In the genomic region with DNA sequence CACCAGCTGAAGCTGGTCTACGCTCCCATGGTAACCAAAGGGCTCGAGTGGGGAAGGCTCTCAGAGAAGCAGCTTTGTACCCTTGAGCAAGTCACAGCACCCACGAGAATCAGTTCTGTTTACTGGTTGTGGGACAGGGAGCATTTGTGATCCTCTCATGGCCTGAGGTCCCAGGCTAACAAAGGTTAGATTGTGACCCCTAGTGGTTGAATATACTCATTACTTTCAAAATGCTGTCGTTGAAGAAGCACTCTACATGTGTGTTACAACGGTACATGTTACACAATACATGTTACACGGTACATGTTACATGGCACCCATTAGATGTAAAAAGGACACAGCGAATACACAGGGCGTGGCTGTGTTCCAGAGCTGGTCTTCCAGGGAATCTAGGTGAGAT, we compare ENCODE assay signal across 11 mouse cellular contexts. TPM values are rescaled to one million over a fixed set of nuclear protein-coding genes. Genes with fewer than 3 reads are reported as not detected.
DNase-seq lines count a peak whose midpoint lies in the region; ATAC-seq lines count a peak whose summit lies in the region.
"Had no signal": no experiment of that assay in that cellular context is flagged by ENCODE, and none has a peak within 500 bp of the region (broad histone marks: within the 10 kb centered on the region; RNA-seq: fewer than 3 reads in every experiment).

No protein-coding gene starts in this region.

- H3K4me1 ChIP-seq in hindbrain, embryonic 14.5 days (replicated peaks; ENCODE audit: control insufficient read depth, insufficient read depth, low read length) = no peaks in the 10 kb centered on the region
- H3K4me1 ChIP-seq in hindbrain, embryonic 16.5 days (ENCODE audit: control insufficient read depth, insufficient read depth, low read depth, low read length) = peaks cover 4% of the 10 kb centered on the region

- DNase-seq in hindbrain, embryonic 14.5 days (ENCODE audit: low spot score) = peak; percentile 65
- peak; percentile 9 for DNase-seq in thymus, postnatal 25 days
- no peak for DNase-seq in thymus, postnatal 4 days
- DNase-seq in embryo, embryonic 11 days = peak; percentile 68
- DNase-seq in spleen, adult 12 weeks (ENCODE audit: low spot score) = no peak
- DNase-seq in kidney, adult 9 months = no peak
- no peak for DNase-seq in cerebellum, adult 8-10 months
- DNase-seq: adrenal gland, adult 2 months; heart, postnatal 14 days; thymus, postnatal 14 days had no signal

- no peaks in the 10 kb centered on the region for H3K36me3 ChIP-seq in hindbrain, embryonic 14.5 days (replicated peaks; ENCODE audit: control insufficient read depth, insufficient read depth)
- no peaks in the 10 kb centered on the region for H3K36me3 ChIP-seq in hindbrain, embryonic 16.5 days (ENCODE audit: control insufficient read depth, insufficient read depth, low read length)

- no peak overlapping the region for H3K4me2 ChIP-seq in hindbrain, embryonic 14.5 days (replicated peaks)
- H3K4me2 ChIP-seq in hindbrain, embryonic 16.5 days (ENCODE audit: low read length) = no peak overlapping the region

- no peaks in the 10 kb centered on the region for H3K27me3 ChIP-seq in hindbrain, embryonic 14.5 days (ENCODE audit: control insufficient read depth, insufficient read depth, low read length)
- H3K27me3 ChIP-seq in hindbrain, embryonic 16.5 days (replicated peaks; ENCODE audit: control insufficient read depth, insufficient read depth, low read length) = no peaks in the 10 kb centered on the region

- H3K4me3 ChIP-seq in hindbrain, embryonic 14.5 days (replicated peaks; ENCODE audit: low read length) = no peak overlapping the region
- H3K4me3 ChIP-seq in hindbrain, embryonic 16.5 days (ENCODE audit: low read length) = no peak overlapping the region

- no peak overlapping the region for H3K27ac ChIP-seq in hindbrain, embryonic 14.5 days
- no peak overlapping the region for H3K27ac ChIP-seq in hindbrain, embryonic 16.5 days (ENCODE audit: low read depth, low read length)

- no peak for ATAC-seq in hindbrain, embryonic 14.5 days (ENCODE audit: low FRiP score)
- ATAC-seq in hindbrain, embryonic 16.5 days = no peak

- no peak overlapping the region for H3K9ac ChIP-seq in hindbrain, embryonic 14.5 days
- H3K9ac ChIP-seq in hindbrain, embryonic 16.5 days (ENCODE audit: low read depth, low read length) = no peak overlapping the region

- 75% methylated on average over 8 of the region's 8 CpGs for WGBS in hindbrain, embryonic 14.5 days
- 73% methylated on average over 8 of the region's 8 CpGs for WGBS in hindbrain, embryonic 16.5 days

- no peaks in the 10 kb centered on the region for H3K9me3 ChIP-seq in hindbrain, embryonic 14.5 days (ENCODE audit: control insufficient read depth, low read length)
- no peaks in the 10 kb centered on the region for H3K9me3 ChIP-seq in hindbrain, embryonic 16.5 days (ENCODE audit: control insufficient read depth, low read length)

RNA-seq across cellular contexts. Expression of a gene that starts 34.7 kb away (rescaled TPM):
- polyA plus RNA-seq in hindbrain, embryonic 14.5 days (2014; fragmentation: Nextera tagmentation; extraction: Ambion mirVana) = 26.8 and 30.9 TPM in 2 replicates
- polyA plus RNA-seq in hindbrain, embryonic 16.5 days (2015; fragmentation: Nextera tagmentation; extraction: Ambion mirVana) = 28.2 and 32.1 TPM in 2 replicates

RNA-seq across cellular contexts. Expression of a gene that starts 38.4 kb away (rescaled TPM):
- 2.8 and 3.0 TPM in 2 replicates for polyA plus RNA-seq in hindbrain, embryonic 14.5 days (2014; fragmentation: Nextera tagmentation; extraction: Ambion mirVana)
- 1.8 and 2.2 TPM in 2 replicates for polyA plus RNA-seq in hindbrain, embryonic 16.5 days (2015; fragmentation: Nextera tagmentation; extraction: Ambion mirVana)

Comparison
In these comparisons a context has a peak if more than half of its experiments do, and no peak if none do; other contexts are left out.
1. DNase-seq: peak in hindbrain, embryonic 14.5 days (single experiment), thymus, postnatal 25 days (single experiment) and embryo, embryonic 11 days (single experiment); none in thymus, postnatal 4 days (single experiment), spleen, adult 12 weeks (single experiment), kidney, adult 9 months (single experiment) and cerebellum, adult 8-10 months (single experiment).